Mouse (Mus musculus): ENCODE measurements around the gene Hopx.

DNA sequence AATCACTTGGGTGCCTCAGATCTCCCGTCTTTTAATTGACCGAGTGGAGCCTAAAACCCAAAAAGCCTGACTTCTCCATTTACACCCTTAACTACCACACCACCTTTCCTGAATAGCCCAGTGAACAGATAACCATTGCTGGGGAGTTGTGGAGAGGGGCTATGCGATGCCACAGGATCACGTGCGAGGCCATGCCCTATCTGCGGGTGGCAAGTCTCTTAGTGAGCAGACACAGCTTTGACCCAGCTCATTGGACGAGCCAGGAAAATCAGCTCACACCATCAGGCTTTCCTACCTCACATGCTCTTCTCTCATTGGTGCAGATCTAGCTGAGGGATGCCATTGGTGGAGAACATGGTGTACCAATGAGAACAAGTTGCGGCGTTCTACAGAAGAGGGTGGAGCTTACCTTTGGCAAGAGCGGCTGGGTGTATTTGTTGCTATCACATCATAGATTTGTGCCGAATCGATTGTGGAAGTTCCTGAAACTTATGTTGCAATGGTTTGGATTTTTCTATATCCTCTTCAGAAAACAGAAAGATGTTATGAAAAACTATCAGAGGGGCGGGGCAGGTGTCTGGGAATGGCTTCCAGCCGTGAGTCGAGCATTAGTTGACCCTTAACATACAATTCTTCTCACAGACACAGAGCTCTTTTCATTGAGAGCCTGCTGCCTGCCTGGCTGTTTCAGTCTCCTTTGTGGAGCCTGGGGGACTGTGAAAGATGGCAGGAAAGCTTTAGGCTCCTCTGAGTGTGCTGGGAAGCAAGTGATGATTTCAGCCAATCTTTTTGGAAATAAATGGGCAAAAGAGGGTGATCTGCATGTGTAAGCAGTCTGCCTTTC, 12.2 kb downstream of the Hopx start:
- TF ChIP-seq CTCF (IDR thresholded peaks at IDR 0.05; ENCODE audit: extremely low read depth, insufficient read depth, low read length) (no peak), POLR2A (IDR thresholded peaks at IDR 0.05; ENCODE audit: extremely low read depth, insufficient read depth, low read length) (no peak)

All from cortical plate, adult 2 months (tissue).